Mouse (Mus musculus): Measurements from ENCODE around the gene Grm4.

- TF ChIP-seq CTCF (IDR thresholded peaks at IDR 0.05; ENCODE audit: insufficient read depth, low read length): no peak
- TF ChIP-seq POLR2A (IDR thresholded peaks at IDR 0.05; ENCODE audit: borderline replicate concordance, extremely low read depth, low read depth, low read length): no peak
Observed at GRCm38 (mm10) chr17:27454396-27454795, 66.8 kb downstream of the Grm4 start.

Measured in lung, adult 2 months (tissue).